Mouse (Mus musculus) liver, embryonic 14.5 days (tissue): ENCODE data around the gene Ier2.

Experiments used
- CTCF ChIP-seq: IDR thresholded peaks from 2 replicates; pipeline ENCODE4 v1.5.1; 2016; ENCODE audit warnings: antibody characterized with exemption, low read depth, control low read depth
- EP300 ChIP-seq: IDR thresholded peaks from 2 replicates; pipeline ENCODE4 v1.6.1; 2016; ENCODE audit warnings: antibody characterized with exemption, low read depth

DNA sequence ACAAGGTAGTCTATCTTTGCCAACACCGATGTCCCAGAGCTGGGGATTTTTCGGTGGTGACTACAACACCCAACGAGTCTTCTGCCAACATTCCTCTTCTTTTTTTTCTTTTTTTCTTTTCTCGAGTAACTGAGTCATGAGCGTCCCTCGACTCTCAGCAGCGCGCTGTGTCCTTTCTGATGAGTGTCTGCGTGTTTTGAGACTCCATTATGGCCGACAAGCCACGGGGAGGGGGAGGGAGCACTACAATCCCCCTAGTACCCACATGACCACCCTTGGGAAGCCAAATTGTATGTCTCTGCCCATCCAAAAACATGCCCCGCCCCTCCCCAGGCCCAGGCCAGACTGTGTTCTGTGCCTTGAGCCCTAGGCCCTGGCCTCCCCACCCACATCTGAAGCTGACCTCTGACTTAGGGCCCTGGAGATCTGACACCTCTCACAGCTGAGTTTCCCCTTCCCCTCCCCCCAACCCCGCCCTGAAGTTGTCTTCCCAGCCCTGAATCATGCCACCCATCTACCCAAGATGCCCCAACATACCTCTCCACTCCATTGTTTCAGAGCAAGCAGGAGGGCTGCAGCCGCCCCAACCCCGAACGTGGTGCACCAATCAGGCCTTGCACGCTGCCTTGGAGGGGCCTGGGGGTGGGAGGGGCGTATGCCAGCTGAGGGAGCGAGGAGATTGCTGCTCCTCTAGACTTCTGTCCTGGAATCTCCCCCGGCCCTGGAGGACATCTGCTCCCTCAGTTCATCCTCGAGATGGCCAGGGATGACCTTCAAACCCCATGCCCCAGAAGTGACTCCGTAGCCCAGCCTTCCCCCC lies 46.8 kb downstream of the Ier2 start:
- TF ChIP-seq CTCF (no peak), EP300 (no peak)
